Comparison of ENCODE assay signal across 8 mouse cellular contexts in the genomic region with DNA sequence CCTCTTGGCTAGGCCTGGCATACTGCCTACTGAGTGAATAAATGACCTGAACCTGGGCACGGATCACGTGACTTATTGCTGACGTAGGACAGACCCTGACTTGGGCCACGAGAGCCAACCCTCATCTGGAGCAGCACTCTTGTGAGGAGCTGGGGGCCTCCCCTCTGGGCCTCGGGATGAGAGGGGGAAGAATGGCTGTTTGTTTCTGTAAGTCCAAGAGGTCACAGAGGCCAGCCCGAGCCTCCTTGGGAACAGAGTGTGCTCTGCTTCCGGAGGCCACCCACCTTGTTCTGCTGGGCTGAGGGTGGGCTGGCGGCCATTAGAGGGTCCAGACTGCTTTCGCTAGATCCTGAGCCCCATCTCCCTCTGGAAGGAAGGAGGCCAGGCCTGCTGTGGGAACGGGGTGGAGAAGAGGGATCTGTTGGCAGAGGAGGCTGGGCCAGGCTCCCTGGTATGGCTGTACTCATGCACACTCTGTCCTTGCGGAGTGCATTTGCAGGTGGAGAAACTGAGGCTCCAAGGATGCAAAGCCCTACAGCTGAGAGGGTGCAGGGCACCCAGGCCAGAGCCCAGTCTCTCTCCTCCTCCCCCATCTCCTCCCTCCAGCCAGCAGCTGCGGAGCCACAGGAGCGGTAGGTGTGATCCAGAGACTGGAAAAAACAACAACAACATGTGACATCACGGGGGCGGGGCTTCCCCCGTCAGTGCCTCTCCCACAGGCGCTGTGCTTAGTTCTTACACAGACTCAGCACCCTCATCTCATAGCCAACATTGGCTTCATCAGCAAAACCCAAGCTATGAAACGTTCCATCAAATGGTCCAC. TPM values are rescaled to one million over a fixed set of nuclear protein-coding genes. Genes with fewer than 3 reads are reported as not detected.
DNase-seq lines count a peak whose midpoint lies in the region; ATAC-seq and TF ChIP-seq lines count a peak whose summit lies in the region.

No protein-coding gene starts in this region.

- no peaks in the 10 kb centered on the region for H3K27me3 ChIP-seq in intestine, embryonic 16.5 days (replicated peaks; ENCODE audit: control insufficient read depth, insufficient read depth, low read length)
- no peaks in the 10 kb centered on the region for H3K27me3 ChIP-seq in liver, embryonic 15.5 days

- DNase-seq in ZHBTc4 (ENCODE audit: low read depth, low spot score) = peak; percentile 78
- peak; percentile 86 to 89 for DNase-seq in heart, adult 18-20 months
- DNase-seq in ovary, postnatal 14 days (ENCODE audit: low spot score) = peak; percentile 27
- no peak for DNase-seq in natural killer cell, adult 2 months (ENCODE audit: low spot score in 2 of 2)
- no peak for DNase-seq in spleen, postnatal 10 days (ENCODE audit: low spot score in 2 of 2)

- 0 out of 2 replicates have a peak overlapping the region, but pooled peaks have one; percentile 2 for H3K27ac ChIP-seq in cortical plate, adult 2 months (ENCODE audit: insufficient read depth, low read length)
- H3K27ac ChIP-seq in intestine, embryonic 16.5 days (ENCODE audit: low read length) = peak overlapping the region; percentile 77
- no peak overlapping the region for H3K27ac ChIP-seq in liver, embryonic 15.5 days (replicated peaks)

- H3K4me1 ChIP-seq in cortical plate, adult 2 months (ENCODE audit: control insufficient read depth, insufficient read depth, low read length) = peaks cover 3% of the 10 kb centered on the region; the same call in 1 of the 2 replicates
- H3K4me1 ChIP-seq in intestine, embryonic 16.5 days (ENCODE audit: control insufficient read depth, insufficient read depth, low read length) = peaks cover 18% of the 10 kb centered on the region
- H3K4me1 ChIP-seq in liver, embryonic 15.5 days (replicated peaks) = no peaks in the 10 kb centered on the region

- no peak for TF ChIP-seq CTCF in cortical plate, adult 2 months (IDR thresholded peaks at IDR 0.05; ENCODE audit: extremely low read depth, insufficient read depth, low read length)

- H3K9ac ChIP-seq in intestine, embryonic 16.5 days (ENCODE audit: low read depth, low read length) = peak overlapping the region; percentile 5; the same call in 1 of the 2 replicates
- no peak overlapping the region for H3K9ac ChIP-seq in liver, embryonic 15.5 days

- H3K4me3 ChIP-seq in cortical plate, adult 2 months (ENCODE audit: insufficient read depth, low read length) = no peak overlapping the region
- H3K4me3 ChIP-seq in intestine, embryonic 16.5 days (ENCODE audit: low read length) = no peak overlapping the region
- H3K4me3 ChIP-seq in liver, embryonic 15.5 days (replicated peaks) = no peak overlapping the region

- TF ChIP-seq POLR2A in cortical plate, adult 2 months (IDR thresholded peaks at IDR 0.05; ENCODE audit: extremely low read depth, insufficient read depth, low read length) = no peak

- peak; percentile 70 for ATAC-seq in intestine, embryonic 16.5 days
- ATAC-seq in liver, embryonic 15.5 days (ENCODE audit: insufficient read depth) = peak; percentile 51

- H3K36me3 ChIP-seq in intestine, embryonic 16.5 days (ENCODE audit: control insufficient read depth, insufficient read depth, low read length) = no peaks in the 10 kb centered on the region
- no peaks in the 10 kb centered on the region for H3K36me3 ChIP-seq in liver, embryonic 15.5 days (replicated peaks)

- 15% methylated on average over 18 of the region's 18 CpGs for WGBS in intestine, embryonic 16.5 days
- WGBS in liver, embryonic 15.5 days (ENCODE audit: insufficient replicate concordance) = 26% methylated on average over 18 of the region's 18 CpGs

- H3K9me3 ChIP-seq in intestine, embryonic 16.5 days (ENCODE audit: control insufficient read depth, low read length) = no peaks in the 10 kb centered on the region
- no peaks in the 10 kb centered on the region for H3K9me3 ChIP-seq in liver, embryonic 15.5 days (replicated peaks)

- H3K4me2 ChIP-seq in intestine, embryonic 16.5 days (ENCODE audit: low read depth, low read length) = no peak overlapping the region
- H3K4me2 ChIP-seq in liver, embryonic 15.5 days = no peak overlapping the region

RNA-seq across cellular contexts. Expression of gene Sdc3, which starts 36.7 kb away (rescaled TPM):
- polyA plus RNA-seq in cortical plate, adult 2 months (2012; rRNA removed) = 81.5 and 83.1 TPM in 2 replicates
- total RNA-seq in heart, adult 18-20 months (2021) = 10 to 100 TPM; 37.1 to 38.2 TPM
- polyA plus RNA-seq in intestine, embryonic 16.5 days (2015; fragmentation: Nextera tagmentation; extraction: Ambion mirVana) = 12.3 and 17.2 TPM in 2 replicates
- 10.1 and 11.6 TPM in 2 replicates for polyA plus RNA-seq in liver, embryonic 15.5 days (2015; fragmentation: Nextera tagmentation; extraction: Ambion mirVana)

Comparison
In these comparisons a context has a peak if more than half of its experiments do, and no peak if none do; other contexts are left out.
1. DNase-seq: peak in ZHBTc4 (single experiment), heart, adult 18-20 months (2 of 2) and ovary, postnatal 14 days (single experiment); none in natural killer cell, adult 2 months (0 of 2) and spleen, postnatal 10 days (0 of 2).